Mouse (Mus musculus): ENCODE measurements around the gene AI182371. TPM values are rescaled to one million over a fixed set of nuclear protein-coding genes. Genes with fewer than 3 reads are reported as not detected.
A peak's percentile ranks its signal among the peaks of the same experiment; 100 is the strongest.

The AI182371 gene
- polyA plus RNA-seq, 1 experiment from 2014 or later = 0.70 TPM

- Histone ChIP-seq H3K4me1 (replicated peaks) (0 out of 2 replicates have a peak, but pooled peaks cover 3% of the 10 kb centered on the region), H3K4me3 (replicated peaks) (peak overlapping the region; percentile 91), H3K4me2 (replicated peaks) (peak overlapping the region; percentile 78), H3K9ac (peak overlapping the region; percentile 75), H3K9me3 (no peaks in the 10 kb centered on the region), H3K27me3 (replicated peaks) (no peaks in the 10 kb centered on the region), H3K36me3 (no peaks in the 10 kb centered on the region), H3K27ac (peak overlapping the region; percentile 84)
- ATAC-seq = peak; percentile 64
- WGBS = 32% methylated on average over 3 of the region's 3 CpGs
Measured at GRCm38 (mm10) chr2:35108712-35109111, 7.4 kb upstream of the AI182371 start.

GRCm38 (mm10) chr2:35107984-35108635 is 6.8 kb upstream of the AI182371 start:
- no peak overlapping the region for H3K4me2 ChIP-seq (replicated peaks)
- H3K36me3 ChIP-seq = no peaks in the 10 kb centered on the region
- WGBS = 58% methylated on average over 5 of the region's 5 CpGs
- H3K9me3 ChIP-seq = no peaks in the 10 kb centered on the region
- H3K4me3 ChIP-seq (replicated peaks) = no peak overlapping the region
- H3K27me3 ChIP-seq (replicated peaks) = no peaks in the 10 kb centered on the region
- H3K27ac ChIP-seq = no peak overlapping the region
- no peak for ATAC-seq
- H3K4me1 ChIP-seq (replicated peaks) = 0 out of 2 replicates have a peak, but pooled peaks cover 3% of the 10 kb centered on the region
- H3K9ac ChIP-seq = no peak overlapping the region

- Histone ChIP-seq H3K9me3 (no peaks in the 10 kb centered on the region), H3K27ac (no peak overlapping the region), H3K36me3 (no peaks in the 10 kb centered on the region), H3K27me3 (replicated peaks) (no peaks in the 10 kb centered on the region), H3K9ac (no peak overlapping the region), H3K4me3 (replicated peaks) (no peak overlapping the region), H3K4me1 (replicated peaks) (0 out of 2 replicates have a peak, but pooled peaks cover under 1% of the 10 kb centered on the region), H3K4me2 (replicated peaks) (no peak overlapping the region)
- ATAC-seq = no peak
- 50% methylated on average over 3 of the region's 3 CpGs for WGBS
Measured at GRCm38 (mm10) chr2:35104843-35105242, 3.5 kb upstream of the AI182371 start.

GRCm38 (mm10) chr2:35103558-35103957 is 2.2 kb upstream of the AI182371 start:
- no peaks in the 10 kb centered on the region for H3K4me1 ChIP-seq (replicated peaks)
- no peaks in the 10 kb centered on the region for H3K27me3 ChIP-seq (replicated peaks)
- no peak overlapping the region for H3K4me3 ChIP-seq (replicated peaks)
- no peak for ATAC-seq
- no peaks in the 10 kb centered on the region for H3K36me3 ChIP-seq
- no peaks in the 10 kb centered on the region for H3K9me3 ChIP-seq
- H3K4me2 ChIP-seq (replicated peaks) = no peak overlapping the region
- no peak overlapping the region for H3K27ac ChIP-seq
- WGBS = 64% methylated on average over 5 of the region's 5 CpGs
- no peak overlapping the region for H3K9ac ChIP-seq

GRCm38 (mm10) chr2:35102777-35103176 is 1.4 kb upstream of the AI182371 start:
- Histone ChIP-seq H3K27ac (no peak overlapping the region), H3K4me1 (replicated peaks) (no peaks in the 10 kb centered on the region), H3K9me3 (no peaks in the 10 kb centered on the region), H3K27me3 (replicated peaks) (no peaks in the 10 kb centered on the region), H3K36me3 (no peaks in the 10 kb centered on the region), H3K4me3 (replicated peaks) (no peak overlapping the region), H3K4me2 (replicated peaks) (no peak overlapping the region), H3K9ac (no peak overlapping the region)
- ATAC-seq = no peak

- no peak overlapping the region for H3K4me3 ChIP-seq (replicated peaks)
- H3K9ac ChIP-seq = no peak overlapping the region
- H3K27ac ChIP-seq = no peak overlapping the region
- H3K4me2 ChIP-seq (replicated peaks) = no peak overlapping the region
- H3K4me1 ChIP-seq (replicated peaks) = no peaks in the 10 kb centered on the region
- H3K9me3 ChIP-seq = no peaks in the 10 kb centered on the region
- no peaks in the 10 kb centered on the region for H3K36me3 ChIP-seq
- 73% methylated on average over 6 of the region's 6 CpGs for WGBS
- H3K27me3 ChIP-seq (replicated peaks) = no peaks in the 10 kb centered on the region
- no peak for ATAC-seq
Measured at GRCm38 (mm10) chr2:35100529-35100928, 814 bp downstream of the AI182371 start.

- H3K4me2 ChIP-seq (replicated peaks) = no peak overlapping the region
- ATAC-seq = no peak
- no peaks in the 10 kb centered on the region for H3K36me3 ChIP-seq
- no peaks in the 10 kb centered on the region for H3K4me1 ChIP-seq (replicated peaks)
- no peak overlapping the region for H3K9ac ChIP-seq
- H3K9me3 ChIP-seq = no peaks in the 10 kb centered on the region
- no peaks in the 10 kb centered on the region for H3K27me3 ChIP-seq (replicated peaks)
- H3K4me3 ChIP-seq (replicated peaks) = no peak overlapping the region
- H3K27ac ChIP-seq = no peak overlapping the region
- WGBS = 69% methylated on average over 4 of the region's 4 CpGs
Measured at GRCm38 (mm10) chr2:35087418-35087817, 13.9 kb downstream of the AI182371 start.

- Histone ChIP-seq H3K4me2 (replicated peaks) (no peak overlapping the region), H3K4me1 (replicated peaks) (no peaks in the 10 kb centered on the region), H3K36me3 (no peaks in the 10 kb centered on the region), H3K9me3 (no peaks in the 10 kb centered on the region), H3K27me3 (replicated peaks) (no peaks in the 10 kb centered on the region), H3K4me3 (replicated peaks) (no peak overlapping the region), H3K9ac (no peak overlapping the region), H3K27ac (no peak overlapping the region)
- no peak for ATAC-seq
- WGBS = 71% methylated on average over 6 of the region's 6 CpGs
Measured at GRCm38 (mm10) chr2:35079166-35079565, 22.2 kb downstream of the AI182371 start.

- peak; percentile 51; the same call in 1 of the 2 replicates for ATAC-seq
- Histone ChIP-seq H3K9ac (no peak overlapping the region), H3K36me3 (no peaks in the 10 kb centered on the region), H3K27ac (no peak overlapping the region), H3K4me1 (replicated peaks) (no peaks in the 10 kb centered on the region), H3K4me3 (replicated peaks) (no peak overlapping the region), H3K9me3 (no peaks in the 10 kb centered on the region), H3K27me3 (replicated peaks) (no peaks in the 10 kb centered on the region), H3K4me2 (replicated peaks) (no peak overlapping the region)
- 76% methylated on average over 3 of the region's 3 CpGs for WGBS
Measured at GRCm38 (mm10) chr2:35074328-35074727, 27.0 kb downstream of the AI182371 start.

GRCm38 (mm10) chr2:35072547-35072946 is 28.8 kb downstream of the AI182371 start:
- H3K27me3 ChIP-seq (replicated peaks) = no peaks in the 10 kb centered on the region
- no peak overlapping the region for H3K27ac ChIP-seq
- ATAC-seq = no peak
- H3K4me2 ChIP-seq (replicated peaks) = no peak overlapping the region
- no peak overlapping the region for H3K4me3 ChIP-seq (replicated peaks)
- H3K36me3 ChIP-seq = no peaks in the 10 kb centered on the region
- no peaks in the 10 kb centered on the region for H3K4me1 ChIP-seq (replicated peaks)
- H3K9me3 ChIP-seq = no peaks in the 10 kb centered on the region
- WGBS = 64% methylated on average over 2 of the region's 2 CpGs
- no peak overlapping the region for H3K9ac ChIP-seq

- no peaks in the 10 kb centered on the region for H3K27me3 ChIP-seq (replicated peaks)
Measured at GRCm38 (mm10) chr2:35070275-35070674, 31.1 kb downstream of the AI182371 start.

GRCm38 (mm10) chr2:35069124-35069523 is 32.2 kb downstream of the AI182371 start:
- Histone ChIP-seq H3K36me3 (no peaks in the 10 kb centered on the region), H3K9ac (no peak overlapping the region), H3K27ac (no peak overlapping the region), H3K4me3 (replicated peaks) (no peak overlapping the region), H3K9me3 (no peaks in the 10 kb centered on the region), H3K27me3 (replicated peaks) (no peaks in the 10 kb centered on the region), H3K4me2 (replicated peaks) (no peak overlapping the region), H3K4me1 (replicated peaks) (no peaks in the 10 kb centered on the region)
- WGBS = 86% methylated on average over 1 of the region's 1 CpGs
- ATAC-seq = no peak

More at GRCm38 (mm10) chr2:35070275-35070674, 31.1 kb downstream of the AI182371 start:
- H3K4me3 ChIP-seq (replicated peaks) = no peak overlapping the region
- H3K4me1 ChIP-seq (replicated peaks) = no peaks in the 10 kb centered on the region
- H3K9ac ChIP-seq = no peak overlapping the region
- no peaks in the 10 kb centered on the region for H3K9me3 ChIP-seq
- ATAC-seq = no peak
- WGBS = 73% methylated on average over 4 of the region's 4 CpGs
- H3K27ac ChIP-seq = no peak overlapping the region
- H3K36me3 ChIP-seq = no peaks in the 10 kb centered on the region
- no peak overlapping the region for H3K4me2 ChIP-seq (replicated peaks)

GRCm38 (mm10) chr2:35067117-35067516 is 34.2 kb downstream of the AI182371 start:
- 88% methylated on average over 11 of the region's 11 CpGs for WGBS
- H3K36me3 ChIP-seq = no peaks in the 10 kb centered on the region
- no peak overlapping the region for H3K9ac ChIP-seq
- H3K9me3 ChIP-seq = no peaks in the 10 kb centered on the region
- no peaks in the 10 kb centered on the region for H3K4me1 ChIP-seq (replicated peaks)
- no peak overlapping the region for H3K4me3 ChIP-seq (replicated peaks)
- no peak overlapping the region for H3K27ac ChIP-seq
- no peak overlapping the region for H3K4me2 ChIP-seq (replicated peaks)
- no peak for ATAC-seq
- H3K27me3 ChIP-seq (replicated peaks) = no peaks in the 10 kb centered on the region

Measured in intestine, embryonic 15.5 days (tissue).